Mouse (Mus musculus) embryonic fibroblast, embryonic 13.5 days (primary cell): Measurements from ENCODE around the gene Hmga2.

Source experiments
- CTCF ChIP-seq: IDR thresholded peaks from 2 replicates; pipeline ENCODE4 v1.5.1; 2011; ENCODE audit warnings: mild to moderate bottlenecking, control low read depth, low read length, moderate library complexity, borderline replicate concordance; ENCODE audit not compliant: insufficient read depth
- POLR2A ChIP-seq: IDR thresholded peaks from 2 replicates; pipeline ENCODE4 v1.6.1; 2011; ENCODE audit warnings: low read depth, mild to moderate bottlenecking, control low read depth, low read length, moderate library complexity

DNA sequence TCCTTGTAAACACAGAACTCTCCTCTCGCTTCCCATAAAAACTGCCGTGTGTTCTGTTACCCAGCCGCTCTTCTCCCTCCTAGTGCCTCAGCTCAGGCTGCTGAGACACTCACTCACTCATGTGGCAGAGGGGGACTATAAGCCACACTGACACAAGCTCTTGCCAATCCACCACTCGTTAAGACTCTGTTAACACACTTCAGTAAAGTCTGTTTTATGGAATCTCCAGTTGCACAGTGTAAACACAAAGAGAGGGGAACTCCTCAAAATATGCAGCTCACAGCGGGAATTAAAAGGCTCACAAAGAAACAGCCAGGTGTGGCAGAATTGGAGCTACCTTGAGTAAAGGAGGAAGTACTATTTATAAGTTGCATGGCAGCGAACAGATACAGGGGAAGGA is 77.5 kb downstream of the Hmga2 start:
- TF ChIP-seq POLR2A (no peak), CTCF (no peak)
